Mouse (Mus musculus) brain, embryonic 14.5 days (tissue): ENCODE data around the gene Atg4b.

Experiments used
- CTCF ChIP-seq: fragments of 200-500 bp; IDR thresholded peaks from 2 replicates; pipeline ENCODE4 v1.5.1; 2012; ENCODE audit warnings: inconsistent platforms, mild to moderate bottlenecking, moderate library complexity, borderline replicate concordance; ENCODE audit not compliant: insufficient read depth, insufficient read length; ENCODE audit errors: extremely low read depth
- POLR2A ChIP-seq: fragments of 200-500 bp; IDR thresholded peaks from 2 replicates; pipeline ENCODE4 v1.6.1; 2012; ENCODE audit warnings: mild to moderate bottlenecking, inconsistent platforms, borderline replicate concordance; ENCODE audit not compliant: poor library complexity, insufficient read depth, insufficient read length, severe bottlenecking; ENCODE audit errors: extremely low read depth

GRCm38 (mm10) chr1:93751290-93751689 lies at the start of gene Atg4b:
- no peak for TF ChIP-seq CTCF
- TF ChIP-seq POLR2A: no peak
